Mouse (Mus musculus): Measurements from ENCODE around the gene Usp9x. TPM values are rescaled to one million over a fixed set of nuclear protein-coding genes. Genes with fewer than 3 reads are reported as not detected.

The Usp9x gene
- polyA plus RNA-seq, 1 experiment from 2014 or later, result 32.4 TPM

GRCm38 (mm10) chrX:13047631-13048345 lies 23.5 kb upstream of the Usp9x start:
- Histone ChIP-seq H3K4me3 (peak overlapping the region; percentile 29), H3K27ac (peak overlapping the region; percentile 77), H3K27me3 (ENCODE audit: insufficient read depth, poor library complexity, severe bottlenecking) (peaks cover 24% of the 10 kb centered on the region), H3K4me1 (replicated peaks) (peaks cover 9% of the 10 kb centered on the region), H3K36me3 (no peaks in the 10 kb centered on the region), H3K9me3 (no peaks in the 10 kb centered on the region)
- 15% methylated on average over 14 of the region's 14 CpGs for WGBS
- DNase-seq (ENCODE audit: low spot score), result peak; percentile 22

GRCm38 (mm10) chrX:13054612-13055011 lies 16.7 kb upstream of the Usp9x start:
- no peaks in the 10 kb centered on the region for H3K9me3 ChIP-seq
- peaks cover 32% of the 10 kb centered on the region for H3K27me3 ChIP-seq (ENCODE audit: insufficient read depth, poor library complexity, severe bottlenecking)
- no peaks in the 10 kb centered on the region for H3K4me1 ChIP-seq (replicated peaks)
- 73% methylated on average over 1 of the region's 1 CpGs for WGBS
- no peak overlapping the region for H3K27ac ChIP-seq
- H3K36me3 ChIP-seq, result no peaks in the 10 kb centered on the region
- H3K4me3 ChIP-seq, result no peak overlapping the region
- DNase-seq (ENCODE audit: low spot score), result no peak

- WGBS, result 68% methylated on average over 3 of the region's 3 CpGs
- Histone ChIP-seq H3K9me3 (no peaks in the 10 kb centered on the region), H3K4me1 (replicated peaks) (no peaks in the 10 kb centered on the region), H3K27ac (no peak overlapping the region), H3K4me3 (no peak overlapping the region), H3K27me3 (ENCODE audit: insufficient read depth, poor library complexity, severe bottlenecking) (peaks cover 8% of the 10 kb centered on the region; the same call in 1 of the 2 replicates), H3K36me3 (no peaks in the 10 kb centered on the region)
- no peak for DNase-seq (ENCODE audit: low spot score)
Measured at GRCm38 (mm10) chrX:13061961-13062360, 9.3 kb upstream of the Usp9x start.

GRCm38 (mm10) chrX:13064273-13064925 lies 6.9 kb upstream of the Usp9x start:
- 88% methylated on average over 7 of the region's 9 CpGs for WGBS
- H3K36me3 ChIP-seq, result no peaks in the 10 kb centered on the region
- no peaks in the 10 kb centered on the region for H3K9me3 ChIP-seq

GRCm38 (mm10) chrX:13070206-13070572 lies 1.1 kb upstream of the Usp9x start:
- no peaks in the 10 kb centered on the region for H3K4me1 ChIP-seq (replicated peaks)
- H3K27me3 ChIP-seq (ENCODE audit: insufficient read depth, poor library complexity, severe bottlenecking), result peaks cover 24% of the 10 kb centered on the region
- H3K36me3 ChIP-seq, result no peaks in the 10 kb centered on the region
- H3K4me3 ChIP-seq, result peak overlapping the region; percentile 72
- peaks cover 13% of the 10 kb centered on the region; the same call in 1 of the 2 replicates for H3K9me3 ChIP-seq
- 28% methylated on average over 8 of the region's 8 CpGs for WGBS
- H3K27ac ChIP-seq, result peak overlapping the region; percentile 94
- DNase-seq (ENCODE audit: low spot score), result no peak

More at GRCm38 (mm10) chrX:13064273-13064925, 6.9 kb upstream of the Usp9x start:
- Histone ChIP-seq H3K27me3 (ENCODE audit: insufficient read depth, poor library complexity, severe bottlenecking) (peaks cover 11% of the 10 kb centered on the region; the same call in 1 of the 2 replicates), H3K4me1 (replicated peaks) (no peaks in the 10 kb centered on the region), H3K27ac (no peak overlapping the region), H3K4me3 (no peak overlapping the region)
- DNase-seq (ENCODE audit: low spot score), result no peak

- WGBS, result 17% methylated on average over 35 of the region's 35 CpGs
- H3K27me3 ChIP-seq (ENCODE audit: insufficient read depth, poor library complexity, severe bottlenecking), result peaks cover 24% of the 10 kb centered on the region
- peak; percentile 93 for DNase-seq (ENCODE audit: low spot score)
- peak overlapping the region; percentile 72 for H3K4me3 ChIP-seq
- peaks cover 13% of the 10 kb centered on the region; the same call in 1 of the 2 replicates for H3K9me3 ChIP-seq
- H3K27ac ChIP-seq, result peak overlapping the region; percentile 94
- no peaks in the 10 kb centered on the region for H3K36me3 ChIP-seq
- no peaks in the 10 kb centered on the region for H3K4me1 ChIP-seq (replicated peaks)
Measured at GRCm38 (mm10) chrX:13070573-13071240, 591 bp upstream of the Usp9x start.

- WGBS, result 18% methylated on average over 65 of the region's 67 CpGs
- peak; percentile 60 for DNase-seq (ENCODE audit: low spot score)
- Histone ChIP-seq H3K4me1 (replicated peaks) (no peaks in the 10 kb centered on the region), H3K27me3 (ENCODE audit: insufficient read depth, poor library complexity, severe bottlenecking) (peaks cover 24% of the 10 kb centered on the region), H3K9me3 (peaks cover 13% of the 10 kb centered on the region; the same call in 1 of the 2 replicates), H3K36me3 (no peaks in the 10 kb centered on the region), H3K27ac (peak overlapping the region; percentile 94), H3K4me3 (peak overlapping the region; percentile 72)
Measured at GRCm38 (mm10) chrX:13071776-13072460, 620 bp downstream of the Usp9x start.

- Histone ChIP-seq H3K9me3 (peaks cover 13% of the 10 kb centered on the region; the same call in 1 of the 2 replicates), H3K4me1 (replicated peaks) (no peaks in the 10 kb centered on the region), H3K4me3 (peak overlapping the region; percentile 72), H3K36me3 (peaks cover 2% of the 10 kb centered on the region), H3K27me3 (ENCODE audit: insufficient read depth, poor library complexity, severe bottlenecking) (peaks cover 24% of the 10 kb centered on the region), H3K27ac (peak overlapping the region; percentile 94)
- peak; percentile 75 for DNase-seq (ENCODE audit: low spot score)
- WGBS, result 18% methylated on average over 72 of the region's 73 CpGs
Measured at GRCm38 (mm10) chrX:13072461-13072982, 1.2 kb downstream of the Usp9x start.

- Histone ChIP-seq H3K9me3 (no peaks in the 10 kb centered on the region), H3K4me1 (replicated peaks) (no peaks in the 10 kb centered on the region), H3K27me3 (ENCODE audit: insufficient read depth, poor library complexity, severe bottlenecking) (no peaks in the 10 kb centered on the region), H3K36me3 (peaks cover 3% of the 10 kb centered on the region; the same call in 1 of the 2 replicates), H3K27ac (no peak overlapping the region), H3K4me3 (no peak overlapping the region)
- DNase-seq (ENCODE audit: low spot score), result no peak
- WGBS, result 64% methylated on average over 1 of the region's 1 CpGs
Measured at GRCm38 (mm10) chrX:13085621-13086020, 14.3 kb downstream of the Usp9x start.

- Histone ChIP-seq H3K9me3 (no peaks in the 10 kb centered on the region), H3K27me3 (ENCODE audit: insufficient read depth, poor library complexity, severe bottlenecking) (peaks cover 2% of the 10 kb centered on the region; the same call in 1 of the 2 replicates), H3K36me3 (peaks cover 23% of the 10 kb centered on the region; the same call in 1 of the 2 replicates), H3K27ac (no peak overlapping the region), H3K4me1 (replicated peaks) (no peaks in the 10 kb centered on the region), H3K4me3 (no peak overlapping the region)
- 83% methylated on average over 1 of the region's 1 CpGs for WGBS
- DNase-seq (ENCODE audit: low spot score), result no peak
Measured at GRCm38 (mm10) chrX:13096985-13097384, 25.7 kb downstream of the Usp9x start.

- Histone ChIP-seq H3K4me1 (replicated peaks) (peaks cover 6% of the 10 kb centered on the region; the same call in 1 of the 2 replicates), H3K36me3 (no peaks in the 10 kb centered on the region), H3K27me3 (ENCODE audit: insufficient read depth, poor library complexity, severe bottlenecking) (peaks cover 23% of the 10 kb centered on the region), H3K27ac (peak overlapping the region; percentile 16; the same call in 1 of the 2 replicates), H3K9me3 (no peaks in the 10 kb centered on the region), H3K4me3 (no peak overlapping the region)
- DNase-seq (ENCODE audit: low spot score), result peak; percentile 25
- WGBS, result 15% methylated on average over 7 of the region's 7 CpGs
Measured at GRCm38 (mm10) chrX:13206514-13206913, 135.2 kb downstream of the Usp9x start.
